In the genomic region with DNA sequence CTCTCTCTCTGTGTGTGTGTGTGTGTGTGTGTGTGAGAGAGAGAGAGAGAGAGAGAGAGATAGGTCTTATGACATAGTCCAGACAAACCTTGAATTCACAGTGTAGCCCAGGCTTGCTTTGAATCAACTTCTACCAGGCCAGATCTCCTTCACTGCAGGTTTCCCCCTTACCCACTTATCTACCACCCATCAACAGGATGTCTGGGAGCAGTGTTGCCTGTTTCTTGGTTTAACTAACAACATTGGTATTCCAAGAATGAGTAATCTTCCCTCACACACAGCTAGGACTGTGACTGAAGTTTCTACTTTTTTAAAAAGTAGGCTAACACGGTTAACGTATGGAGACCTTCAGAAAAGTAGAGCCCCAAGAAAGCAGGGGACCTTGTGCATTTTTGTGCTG, we compare ENCODE assay signal across 21 mouse cellular contexts. TPM values are rescaled to one million over a fixed set of nuclear protein-coding genes. Genes with fewer than 3 reads are reported as not detected.
"Had no signal": no experiment of that assay in that cellular context is flagged by ENCODE, and none has a peak within 500 bp of the region (broad histone marks: within the 10 kb centered on the region; RNA-seq: fewer than 3 reads in every experiment).

No protein-coding gene starts in this region.

- ATAC-seq: intestine, embryonic 16.5 days had no signal

- H3K4me3 ChIP-seq: limb, embryonic 12.5 days; limb, embryonic 15.5 days; liver, embryonic 15.5 days; lung, embryonic 15.5 days; neural tube, embryonic 13.5 days had no signal

- H3K4me2 ChIP-seq: limb, embryonic 12.5 days; limb, embryonic 15.5 days; liver, embryonic 11.5 days; liver, embryonic 15.5 days; lung, embryonic 15.5 days; midbrain, embryonic 11.5 days; neural tube, embryonic 13.5 days had no signal

- H3K9ac ChIP-seq: limb, embryonic 12.5 days; limb, embryonic 15.5 days; liver, embryonic 15.5 days; lung, embryonic 15.5 days; neural tube, embryonic 13.5 days had no signal

- H3K9me3 ChIP-seq: limb, embryonic 12.5 days; limb, embryonic 15.5 days; liver, embryonic 15.5 days; lung, embryonic 15.5 days; neural tube, embryonic 13.5 days had no signal

- H3K36me3 ChIP-seq: limb, embryonic 12.5 days; limb, embryonic 15.5 days; liver, embryonic 15.5 days; lung, embryonic 15.5 days; neural tube, embryonic 13.5 days had no signal

- H3K27me3 ChIP-seq: limb, embryonic 12.5 days; limb, embryonic 15.5 days; liver, embryonic 15.5 days; lung, embryonic 15.5 days; neural tube, embryonic 13.5 days had no signal

- DNase-seq: kidney, adult 18-20 months; kidney, adult 9 months; kidney, postnatal 14 days; left cerebral cortex, postnatal 4 days; lung, adult 18-20 months; lung, postnatal 14 days; lung, postnatal 4 days; midbrain, embryonic 14.5 days; thymus, postnatal 25 days had no signal

- H3K4me1 ChIP-seq: limb, embryonic 12.5 days; lung, embryonic 15.5 days; neural tube, embryonic 13.5 days had no signal

- H3K27ac ChIP-seq: limb, embryonic 12.5 days; limb, embryonic 15.5 days; liver, embryonic 15.5 days; lung, embryonic 15.5 days; neural tube, embryonic 13.5 days; stomach, postnatal 0 days had no signal

RNA-seq across cellular contexts. Expression of a gene that starts 3.5 kb away (rescaled TPM):
- polyA plus RNA-seq: kidney, embryonic 16.5 days; limb, embryonic 12.5 days; lung, embryonic 15.5 days; midbrain, embryonic 11.5 days; midbrain, embryonic 14.5 days; neural tube, embryonic 13.5 days had no signal

RNA-seq across cellular contexts. Expression of a gene that starts 34.4 kb away (rescaled TPM):
- polyA plus RNA-seq: large intestine, adult 2 months; limb, embryonic 12.5 days; limb, embryonic 15.5 days; midbrain, embryonic 11.5 days; midbrain, embryonic 14.5 days; neural tube, embryonic 13.5 days; stomach, embryonic 14.5 days had no signal
